8 mouse cellular contexts compared by ENCODE assay signal in the genomic region with DNA sequence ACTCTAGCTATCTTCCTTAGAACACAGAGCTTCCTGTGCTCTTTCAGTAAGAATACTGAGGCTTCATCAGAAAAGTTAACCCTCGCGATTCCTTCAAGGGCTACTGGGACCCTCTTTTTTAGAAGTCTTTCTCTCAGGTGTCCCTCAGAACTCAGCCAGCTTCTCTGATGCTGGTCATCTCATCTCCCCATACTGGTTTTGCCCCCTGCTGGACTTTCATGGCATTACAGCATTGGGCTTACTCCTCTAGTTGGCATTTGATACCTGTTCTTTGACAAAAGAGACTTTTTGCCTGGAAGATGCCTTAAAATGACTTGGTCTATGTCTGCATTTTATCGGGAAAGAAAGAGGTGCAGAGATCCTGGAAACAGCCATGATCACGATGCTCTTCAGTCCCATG. TPM values are rescaled to one million over a fixed set of nuclear protein-coding genes. Genes with fewer than 3 reads are reported as not detected.
A peak's percentile ranks its signal among the peaks of the same experiment; 100 is the strongest.
DNase-seq lines count a peak whose midpoint lies in the region; ATAC-seq and TF ChIP-seq lines count a peak whose summit lies in the region.

No protein-coding gene starts in this region.

- no peak overlapping the region for H3K9ac ChIP-seq in forebrain, embryonic 11.5 days (ENCODE audit: low read length)
- H3K9ac ChIP-seq in forebrain, embryonic 15.5 days (replicated peaks), result no peak overlapping the region
- H3K9ac ChIP-seq in midbrain, embryonic 15.5 days, result no peak overlapping the region

- H3K27ac ChIP-seq in forebrain, embryonic 11.5 days (ENCODE audit: low read depth, low read length), result no peak overlapping the region
- H3K27ac ChIP-seq in forebrain, embryonic 15.5 days (replicated peaks), result no peak overlapping the region
- H3K27ac ChIP-seq in midbrain, embryonic 10.5 days (replicated peaks), result no peak overlapping the region
- no peak overlapping the region for H3K27ac ChIP-seq in midbrain, embryonic 15.5 days
- no peak overlapping the region for H3K27ac ChIP-seq in gastrocnemius, adult 2 months

- no peak for ATAC-seq in forebrain, embryonic 11.5 days (replicated peaks; ENCODE audit: low FRiP score)
- ATAC-seq in forebrain, embryonic 15.5 days (replicated peaks), result no peak
- ATAC-seq in midbrain, embryonic 15.5 days (replicated peaks), result no peak

- no peaks in the 10 kb centered on the region for H3K9me3 ChIP-seq in forebrain, embryonic 11.5 days (ENCODE audit: control insufficient read depth, low read length)
- no peaks in the 10 kb centered on the region for H3K9me3 ChIP-seq in forebrain, embryonic 15.5 days
- H3K9me3 ChIP-seq in midbrain, embryonic 10.5 days (replicated peaks), result 0 out of 2 replicates have a peak, but pooled peaks cover 6% of the 10 kb centered on the region
- no peaks in the 10 kb centered on the region for H3K9me3 ChIP-seq in midbrain, embryonic 15.5 days

- H3K36me3 ChIP-seq in forebrain, embryonic 11.5 days (ENCODE audit: control insufficient read depth, insufficient read depth, low read length), result peaks cover 6% of the 10 kb centered on the region; the same call in 1 of the 2 replicates
- 0 out of 2 replicates have a peak, but pooled peaks cover 7% of the 10 kb centered on the region for H3K36me3 ChIP-seq in forebrain, embryonic 15.5 days
- peaks cover 65% of the 10 kb centered on the region for H3K36me3 ChIP-seq in midbrain, embryonic 10.5 days
- no peaks in the 10 kb centered on the region for H3K36me3 ChIP-seq in midbrain, embryonic 15.5 days (replicated peaks)

- DNase-seq in forebrain, embryonic 11.5 days (ENCODE audit: low spot score), result peak; percentile 67
- peak; percentile 34 for DNase-seq in midbrain, embryonic 10.5 days (ENCODE audit: low spot score)
- DNase-seq in adrenal gland, postnatal 14 days, result peak; percentile 64
- peak; percentile 78 for DNase-seq in gastrocnemius, adult 2 months
- DNase-seq in lung, adult 18-20 months, result peak; percentile 21 to 29
- peak; percentile 7 to 16 for DNase-seq in thymus, postnatal 36 days

- H3K4me2 ChIP-seq in forebrain, embryonic 11.5 days (ENCODE audit: low read depth, low read length, severe bottlenecking), result no peak overlapping the region
- no peak overlapping the region for H3K4me2 ChIP-seq in forebrain, embryonic 15.5 days (replicated peaks)
- no peak overlapping the region for H3K4me2 ChIP-seq in midbrain, embryonic 15.5 days

- no peaks in the 10 kb centered on the region for H3K27me3 ChIP-seq in forebrain, embryonic 11.5 days (ENCODE audit: control insufficient read depth, insufficient read depth, low read length)
- H3K27me3 ChIP-seq in forebrain, embryonic 15.5 days, result no peaks in the 10 kb centered on the region
- no peaks in the 10 kb centered on the region for H3K27me3 ChIP-seq in midbrain, embryonic 10.5 days (ENCODE audit: low read depth, poor library complexity, severe bottlenecking)
- no peaks in the 10 kb centered on the region for H3K27me3 ChIP-seq in midbrain, embryonic 15.5 days (replicated peaks)

- TF ChIP-seq CTCF in gastrocnemius, adult 2 months (IDR thresholded peaks at IDR 0.05), result peak; percentile 88

- 0 out of 2 replicates have a peak, but pooled peaks cover 3% of the 10 kb centered on the region for H3K4me1 ChIP-seq in forebrain, embryonic 11.5 days (replicated peaks; ENCODE audit: control insufficient read depth, insufficient read depth, low read length)
- H3K4me1 ChIP-seq in forebrain, embryonic 15.5 days, result peaks cover 8% of the 10 kb centered on the region; the same call in 1 of the 2 replicates
- H3K4me1 ChIP-seq in midbrain, embryonic 10.5 days, result peaks cover 4% of the 10 kb centered on the region; the same call in 1 of the 2 replicates
- H3K4me1 ChIP-seq in midbrain, embryonic 15.5 days, result no peaks in the 10 kb centered on the region

- H3K4me3 ChIP-seq in forebrain, embryonic 11.5 days (ENCODE audit: low read depth, low read length), result no peak overlapping the region
- no peak overlapping the region for H3K4me3 ChIP-seq in forebrain, embryonic 15.5 days
- H3K4me3 ChIP-seq in midbrain, embryonic 10.5 days, result no peak overlapping the region
- H3K4me3 ChIP-seq in midbrain, embryonic 15.5 days, result no peak overlapping the region
- H3K4me3 ChIP-seq in gastrocnemius, adult 2 months, result no peak overlapping the region

- intact Hi-C loops in gastrocnemius, adult 2 months (cut with DNase I), result loop anchor here (1.0 kb wide), 1 partner anchor 56 kb away; no protein-coding TSS in a partner anchor

- WGBS in forebrain, embryonic 11.5 days, result 86% methylated on average over 4 of the region's 4 CpGs
- 88% methylated on average over 4 of the region's 4 CpGs for WGBS in forebrain, embryonic 15.5 days
- 82% methylated on average over 4 of the region's 4 CpGs for WGBS in midbrain, embryonic 10.5 days
- 86% methylated on average over 4 of the region's 4 CpGs for WGBS in midbrain, embryonic 15.5 days

RNA-seq across cellular contexts. Expression of a gene that starts 16.1 kb away (rescaled TPM):
- polyA plus RNA-seq in forebrain, embryonic 11.5 days (2014; fragmentation: Nextera tagmentation; extraction: Ambion mirVana), result 16.8 and 19.1 TPM in 2 replicates
- polyA plus RNA-seq in forebrain, embryonic 15.5 days (2015; fragmentation: Nextera tagmentation; extraction: Ambion mirVana), result 6.0 and 6.6 TPM in 2 replicates
- polyA plus RNA-seq in midbrain, embryonic 10.5 days (2016; fragmentation: Nextera tagmentation; extraction: Ambion mirVana), result 16.0 and 19.0 TPM in 2 replicates
- 5.5 and 7.2 TPM in 2 replicates for polyA plus RNA-seq in midbrain, embryonic 15.5 days (2015; fragmentation: Nextera tagmentation; extraction: Ambion mirVana)
- total RNA-seq in adrenal gland, postnatal 14 days (2021), result 12.7 and 14.8 TPM in 2 replicates
- total RNA-seq in gastrocnemius, adult 2 months (2021), result 10 to 100 TPM in 1 of 2 experiments, 1 to 10 TPM in 1; 6.6 to 12.6 TPM

RNA-seq across cellular contexts. Expression of a gene that starts 17.7 kb away (rescaled TPM):
- 24.2 and 26.7 TPM in 2 replicates for polyA plus RNA-seq in forebrain, embryonic 11.5 days (2014; fragmentation: Nextera tagmentation; extraction: Ambion mirVana)
- polyA plus RNA-seq in forebrain, embryonic 15.5 days (2015; fragmentation: Nextera tagmentation; extraction: Ambion mirVana), result 7.1 and 9.3 TPM in 2 replicates
- 23.3 and 25.2 TPM in 2 replicates for polyA plus RNA-seq in midbrain, embryonic 10.5 days (2016; fragmentation: Nextera tagmentation; extraction: Ambion mirVana)
- polyA plus RNA-seq in midbrain, embryonic 15.5 days (2015; fragmentation: Nextera tagmentation; extraction: Ambion mirVana), result 3.7 and 4.4 TPM in 2 replicates
- total RNA-seq in adrenal gland, postnatal 14 days (2021), result 9.2 and 11.3 TPM in 2 replicates
- 10 to 100 TPM; 16.5 to 36.6 TPM for total RNA-seq in gastrocnemius, adult 2 months (2021)

Comparison
In these comparisons a context has a peak if more than half of its experiments do, and no peak if none do; other contexts are left out.
1. DNase-seq: peak in every context shown above with its lines; median percentile 78 in gastrocnemius, adult 2 months; 67 in forebrain, embryonic 11.5 days; 64 in adrenal gland, postnatal 14 days; 34 in midbrain, embryonic 10.5 days; 25 in lung, adult 18-20 months; 12 in thymus, postnatal 36 days.